Mouse (Mus musculus) C2C12 (cell line): Measurements from ENCODE around the gene Acer2.

Experiments
- CEBPB ChIP-seq: IDR thresholded peaks from one replicate; pipeline ENCODE4 v1.6.1; 2011; ENCODE audit warnings: low read depth, mild to moderate bottlenecking, control low read depth, moderate library complexity
- CTCF ChIP-seq: IDR thresholded peaks from one replicate; pipeline ENCODE4 v1.5.1; 2011; ENCODE audit not compliant: control insufficient read depth, insufficient read depth, insufficient read length
- MAX ChIP-seq: IDR thresholded peaks from one replicate; pipeline ENCODE4 v1.6.1; 2011; ENCODE audit warnings: mild to moderate bottlenecking, control low read depth
- MYOD1 ChIP-seq: IDR thresholded peaks from one replicate; pipeline ENCODE4 v1.6.1; 2011; ENCODE audit warnings: low read depth; ENCODE audit not compliant: control insufficient read depth, insufficient read length
- MYOG ChIP-seq: IDR thresholded peaks from one replicate; pipeline ENCODE4 v1.6.1; 2011; ENCODE audit not compliant: control insufficient read depth, insufficient read length; ENCODE audit errors: extremely low read depth
- USF1 ChIP-seq: IDR thresholded peaks from one replicate; pipeline ENCODE4 v1.6.1; 2011; ENCODE audit warnings: low read depth, mild to moderate bottlenecking, control low read depth, moderate library complexity

DNA sequence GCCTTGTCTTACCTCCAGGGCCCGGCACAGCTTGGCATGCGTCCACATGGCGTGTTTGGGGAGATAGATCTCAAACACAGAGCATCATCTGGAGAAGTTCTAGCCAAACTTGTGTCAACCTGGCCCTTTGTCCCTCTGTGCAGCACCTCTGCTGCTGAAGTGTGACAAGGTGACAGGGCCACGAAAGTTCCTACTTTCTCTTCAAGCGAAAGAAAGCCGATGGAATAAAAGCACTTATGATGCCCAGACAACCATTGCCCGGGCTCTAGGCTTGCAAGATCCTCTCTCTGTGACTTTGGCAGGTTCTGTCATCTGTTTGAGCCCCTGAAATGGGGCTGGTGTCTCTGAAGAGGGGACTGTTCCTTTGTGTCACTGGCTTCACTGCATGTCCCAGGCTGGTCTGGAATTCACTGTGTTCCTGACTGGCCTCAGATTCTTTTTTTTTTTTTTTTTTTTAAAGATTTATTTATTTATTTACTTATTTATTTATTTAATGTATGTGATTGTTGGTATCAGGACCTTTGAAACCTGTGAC lies 56.0 kb downstream of the Acer2 start:
- no peak for TF ChIP-seq MAX
- TF ChIP-seq CTCF: no peak
- no peak for TF ChIP-seq MYOD1
- TF ChIP-seq USF1: no peak
- no peak for TF ChIP-seq MYOG
- TF ChIP-seq CEBPB: no peak
